Mouse (Mus musculus) heart, adult 2 months (tissue): ENCODE measurements around the gene B230217C12Rik. TPM values are rescaled to one million over a fixed set of nuclear protein-coding genes. Genes with fewer than 3 reads are reported as not detected.
A peak's percentile ranks its signal among the peaks of the same experiment; 100 is the strongest.

Experiments used
- DNase-seq, 2 experiments: peaks; one replicate each; pipeline ENCODE4 v3.0.0; 2021
- H3K27ac ChIP-seq: fragments of 200-600 bp; 2 replicates; pipeline ENCODE4 v1.8.1; 2022
- H3K27me3 ChIP-seq: fragments of 200-500 bp; 2 replicates; pipeline ENCODE4 v1.6.1; 2012; ENCODE audit warnings: mild to moderate bottlenecking, low read length, inconsistent platforms, mixed read lengths; ENCODE audit not compliant: control insufficient read depth, insufficient read depth
- H3K36me3 ChIP-seq: fragments of 200-500 bp; 2 replicates; pipeline ENCODE4 v1.6.1; 2012; ENCODE audit warnings: low read length, inconsistent platforms; ENCODE audit not compliant: control insufficient read depth, insufficient read depth
- H3K4me1 ChIP-seq: fragments of 200-500 bp; 2 replicates; pipeline ENCODE4 v1.6.1; 2011; ENCODE audit warnings: low read length; ENCODE audit not compliant: control insufficient read depth, insufficient read depth
- H3K4me3 ChIP-seq: fragments of 200-600 bp; 2 replicates; pipeline ENCODE4 v1.8.1; 2022
- H3K79me2 ChIP-seq: fragments of 200-500 bp; replicated peaks from 2 replicates; pipeline ENCODE4 v1.6.1; 2012; ENCODE audit warnings: mild to moderate bottlenecking, inconsistent platforms, low read length, moderate library complexity, mixed read lengths; ENCODE audit not compliant: control insufficient read depth, insufficient read depth
- H3K9ac ChIP-seq: fragments of 200-500 bp; 2 replicates; pipeline ENCODE4 v1.6.1; 2012; ENCODE audit warnings: low read depth, mild to moderate bottlenecking, control low read depth, inconsistent platforms, low read length, mixed read lengths
- CTCF ChIP-seq: fragments of 200-600 bp; IDR thresholded peaks from 2 replicates; pipeline ENCODE4 v1.8.1; 2022; ENCODE audit warnings: antibody characterized with exemption, mild to moderate bottlenecking, moderate library complexity
- EP300 ChIP-seq: fragments of 200-500 bp; IDR thresholded peaks from 2 replicates; pipeline ENCODE4 v1.6.1; 2011; ENCODE audit warnings: low read depth, low read length, control low read depth; ENCODE audit not compliant: insufficient read depth
- POLR2A ChIP-seq: fragments of 200-500 bp; IDR thresholded peaks from 2 replicates; pipeline ENCODE4 v1.6.1; 2011; ENCODE audit warnings: mild to moderate bottlenecking, low read depth, low read length, control low read depth; ENCODE audit not compliant: insufficient read depth
- WGBS: fragments of 180-500 bp; shearing (Covaris S2); methylation state at CpG from one replicate; pipeline ENCODE4 v1.1.7; 2018; 5-methylcytosine and 5-hydroxymethylcytosine counted together
- intact Hi-C: fragments of 180-260 bp; cut with DNase I; formaldehyde crosslinking; loops from one replicate; pipeline ENCODE4 v1.15.1; 2025
- polyA plus RNA-seq: library from polyadenylated mRNA; depleted of rRNA; stranded (reverse); fragments of >200 nt; gene quantifications from 2 replicates; pipeline ENCODE4 v1.2.3, GENCODE M21; 2012
- total RNA-seq, 2 experiments: library from RNA; stranded (reverse); gene quantifications; 2 replicates each; pipeline ENCODE4 v1.2.3; 2021

Gene B230217C12Rik
- total and polyA plus RNA-seq, 3 experiments, result 0.64 to 2.3 (median 1.6) TPM

DNA sequence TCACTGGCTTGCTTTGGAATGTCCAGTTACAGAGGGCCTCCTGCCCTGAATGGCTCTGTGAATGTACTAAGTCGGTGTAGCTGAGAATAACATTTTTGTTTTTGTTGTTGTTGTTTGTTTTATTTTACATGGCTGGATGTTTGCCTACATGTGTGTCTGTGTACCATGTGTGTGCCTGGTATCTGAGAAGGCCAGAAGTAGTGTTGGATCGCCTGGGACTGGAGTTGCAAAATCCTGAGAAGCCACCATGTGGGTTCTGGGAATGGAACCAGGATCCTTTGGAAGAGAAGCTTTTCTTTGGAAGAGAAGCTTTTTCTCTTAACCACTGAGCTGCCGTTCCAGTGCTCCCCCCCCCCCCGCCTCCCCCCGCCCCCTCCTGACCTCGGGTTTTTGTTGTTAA is 38.1 kb upstream of the B230217C12Rik start:
- intact Hi-C loops, result no loop called here
- H3K79me2 ChIP-seq, result no peaks in the 10 kb centered on the region
- WGBS, result 46% methylated on average over 6 of the region's 6 CpGs
- peaks cover 12% of the 10 kb centered on the region for H3K36me3 ChIP-seq
- no peak overlapping the region for H3K4me3 ChIP-seq
- DNase-seq, result no peak
- peak overlapping the region; percentile 99 for H3K27ac ChIP-seq
- TF ChIP-seq EP300 (no peak), POLR2A (no peak)
- H3K9ac ChIP-seq, result no peak overlapping the region
- no peaks in the 10 kb centered on the region for H3K27me3 ChIP-seq
- peaks cover 34% of the 10 kb centered on the region for H3K4me1 ChIP-seq

GRCm38 (mm10) chr11:97803847-97804246 is 36.7 kb upstream of the B230217C12Rik start:
- Histone ChIP-seq H3K27me3 (no peaks in the 10 kb centered on the region), H3K79me2 (no peaks in the 10 kb centered on the region), H3K4me3 (no peak overlapping the region), H3K9ac (no peak overlapping the region), H3K36me3 (peaks cover 25% of the 10 kb centered on the region), H3K4me1 (peaks cover 45% of the 10 kb centered on the region), H3K27ac (peak overlapping the region; percentile 79)
- no peak for TF ChIP-seq EP300
- TF ChIP-seq POLR2A, result no peak
- TF ChIP-seq CTCF, result no peak
- DNase-seq, result peak in 1 of 2 experiments; percentile 28
- 44% methylated on average over 5 of the region's 5 CpGs for WGBS
- intact Hi-C loops, result no loop called here

DNA sequence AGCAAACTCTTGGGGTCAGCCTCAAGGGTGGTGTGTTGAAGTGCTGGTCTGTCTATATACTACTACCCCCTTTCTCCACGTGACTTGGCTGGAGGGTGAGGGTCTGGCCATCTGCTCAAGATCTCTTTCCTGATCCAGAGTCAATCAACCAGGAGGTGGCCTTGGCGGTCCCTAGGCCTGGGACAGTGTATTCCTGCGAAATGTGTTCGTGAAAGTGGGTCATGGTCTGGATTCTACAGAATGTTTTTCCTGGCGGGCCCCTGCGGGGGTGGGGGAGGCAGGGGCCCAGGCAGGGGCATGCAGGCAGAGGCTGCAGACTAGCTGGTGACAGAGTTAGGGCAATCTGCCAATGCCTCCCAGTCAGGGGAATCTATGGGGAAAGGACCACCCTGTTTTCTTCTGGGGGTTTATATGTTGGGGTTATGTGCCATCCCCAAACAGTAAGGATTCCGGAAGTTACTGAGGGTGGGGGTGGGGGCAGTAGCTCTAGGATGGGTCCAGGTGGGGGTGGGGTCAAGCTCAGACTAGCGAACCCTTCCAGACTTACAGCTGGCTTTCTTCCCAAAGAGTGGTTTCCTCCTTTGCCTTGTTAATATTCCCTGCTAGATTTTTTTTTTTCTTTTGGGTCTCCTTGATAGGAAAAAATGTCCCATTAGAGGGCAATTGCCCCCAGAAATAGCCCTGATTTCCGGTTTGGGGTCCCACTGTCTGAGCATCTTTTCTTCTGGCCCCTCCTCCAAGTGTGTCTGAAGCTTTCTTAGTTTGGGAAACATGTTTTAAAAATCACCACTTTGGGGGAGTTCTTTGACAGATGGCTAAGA is 35.5 kb upstream of the B230217C12Rik start:
- Histone ChIP-seq H3K79me2 (no peaks in the 10 kb centered on the region), H3K4me3 (no peak overlapping the region)
- 12% methylated on average over 9 of the region's 9 CpGs for WGBS

DNA sequence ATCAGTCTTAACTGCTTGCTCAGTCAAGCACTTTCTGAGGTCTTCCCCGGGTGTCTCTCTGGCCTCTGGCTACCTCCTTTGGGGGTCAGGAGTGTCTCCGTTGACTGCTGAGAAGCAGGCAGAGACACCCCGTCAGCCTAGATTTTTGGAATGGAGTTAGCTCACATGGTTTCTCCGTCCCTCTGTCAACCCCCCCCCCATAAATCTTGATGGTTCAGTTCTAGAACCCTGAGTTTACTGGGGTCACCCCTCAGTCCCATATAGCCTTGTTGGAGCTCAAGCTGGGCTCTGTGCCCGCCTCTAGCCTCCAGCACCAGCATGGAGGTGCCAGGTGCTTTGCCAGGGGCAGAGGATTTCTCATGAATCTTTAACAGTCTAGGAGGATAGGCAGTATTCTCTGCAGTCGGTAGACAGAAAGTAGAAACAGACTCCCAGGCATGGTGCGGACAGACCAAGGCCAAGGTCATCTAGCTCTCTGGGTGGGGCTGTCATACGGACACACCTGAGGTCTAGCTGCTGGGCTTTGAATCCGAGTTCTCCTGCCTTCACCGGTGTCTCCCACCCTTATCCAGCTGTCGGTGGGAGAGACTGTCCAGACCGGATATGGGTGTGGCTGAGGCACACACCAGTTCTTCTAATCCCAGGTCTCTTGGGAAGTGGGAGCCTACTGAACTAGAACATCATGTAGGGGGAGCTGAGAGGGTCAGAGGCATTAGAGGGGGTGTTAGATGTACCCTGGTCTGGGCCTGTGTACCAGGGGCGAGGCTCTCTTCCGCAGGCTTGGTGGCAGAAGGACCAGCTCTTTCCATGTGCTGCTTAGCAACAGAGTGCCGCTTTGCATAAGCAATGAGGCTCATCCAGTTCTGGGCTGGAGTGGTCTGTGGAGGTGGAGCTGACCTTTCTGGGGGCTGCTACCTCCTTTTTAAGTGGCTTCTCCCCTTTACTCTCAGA is 34.6 kb upstream of the B230217C12Rik start:
- peak; percentile 58 to 65 for DNase-seq

More for the DNA sequence above, 35.5 kb upstream of the B230217C12Rik start:
- H3K36me3 ChIP-seq, result peaks cover 31% of the 10 kb centered on the region
- no peak for TF ChIP-seq POLR2A
- no peak for TF ChIP-seq CTCF
- TF ChIP-seq EP300, result no peak
- peak overlapping the region; percentile 79 for H3K27ac ChIP-seq
- peak overlapping the region; percentile 39 for H3K9ac ChIP-seq
- H3K27me3 ChIP-seq, result no peaks in the 10 kb centered on the region
- peaks cover 55% of the 10 kb centered on the region for H3K4me1 ChIP-seq
- peak; percentile 47 to 50 for DNase-seq
- intact Hi-C loops, result no loop called here

DNA sequence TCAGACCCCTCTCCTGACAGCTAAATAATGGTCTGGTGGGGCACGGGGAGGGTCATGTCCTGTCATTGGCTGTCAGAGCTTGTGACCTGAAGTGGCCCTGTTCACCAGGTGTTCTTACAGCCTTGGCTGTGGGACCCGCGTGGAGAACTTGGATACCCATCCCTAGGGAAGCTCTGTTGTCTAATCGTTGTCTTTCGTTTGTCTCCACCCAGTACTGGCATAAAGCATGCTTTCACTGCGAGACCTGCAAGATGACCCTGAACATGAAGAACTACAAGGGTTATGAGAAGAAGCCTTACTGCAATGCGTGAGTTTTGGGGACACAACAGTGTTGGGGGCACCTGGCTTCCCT is 34.0 kb upstream of the B230217C12Rik start:
- no peak overlapping the region for H3K9ac ChIP-seq
- TF ChIP-seq EP300, result no peak
- TF ChIP-seq POLR2A, result no peak
- no peak for TF ChIP-seq CTCF
- 55% methylated on average over 7 of the region's 7 CpGs for WGBS

More for the DNA sequence above, 34.6 kb upstream of the B230217C12Rik start:
- intact Hi-C loops, result loop anchor here (2.0 kb wide), 1 partner anchor 15 kb away; no protein-coding TSS in a partner anchor
- Histone ChIP-seq H3K36me3 (peaks cover 33% of the 10 kb centered on the region), H3K27me3 (no peaks in the 10 kb centered on the region), H3K9ac (0 out of 2 replicates have a peak overlapping the region, but pooled peaks have one; percentile 3), H3K4me1 (peaks cover 60% of the 10 kb centered on the region), H3K79me2 (peaks cover 2% of the 10 kb centered on the region; the same call in 1 of the 2 replicates), H3K27ac (peak overlapping the region; percentile 79), H3K4me3 (peak overlapping the region; percentile 27)
- 31% methylated on average over 15 of the region's 15 CpGs for WGBS
- TF ChIP-seq EP300 (0 out of 2 replicates have a peak, but pooled peaks have one; percentile 61), CTCF (no peak)

More for the DNA sequence above, 34.0 kb upstream of the B230217C12Rik start:
- Histone ChIP-seq H3K79me2 (peaks cover 2% of the 10 kb centered on the region; the same call in 1 of the 2 replicates), H3K4me3 (no peak overlapping the region), H3K27me3 (no peaks in the 10 kb centered on the region), H3K36me3 (peaks cover 33% of the 10 kb centered on the region), H3K4me1 (peaks cover 61% of the 10 kb centered on the region), H3K27ac (peak overlapping the region; percentile 79)
- intact Hi-C loops, result loop anchor here (2.0 kb wide), 1 partner anchor 14 kb away; no protein-coding TSS in a partner anchor
- DNase-seq, result peak in 1 of 2 experiments; percentile 24
